Mouse (Mus musculus) brain, embryonic 14.5 days (tissue): ENCODE measurements at regions not wholly inside any gene's neighbourhood (a gene's known extent, or its start where the extent isn't known, plus 50 kb on each side); places are given as distances from the start of the nearest gene placed in this dataset.

Source experiments
- CTCF ChIP-seq: fragments of 200-500 bp; IDR thresholded peaks from 2 replicates; pipeline ENCODE4 v1.5.1; 2012; ENCODE audit warnings: inconsistent platforms, mild to moderate bottlenecking, moderate library complexity, borderline replicate concordance; ENCODE audit not compliant: insufficient read depth, insufficient read length; ENCODE audit errors: extremely low read depth
- POLR2A ChIP-seq: fragments of 200-500 bp; IDR thresholded peaks from 2 replicates; pipeline ENCODE4 v1.6.1; 2012; ENCODE audit warnings: mild to moderate bottlenecking, inconsistent platforms, borderline replicate concordance; ENCODE audit not compliant: poor library complexity, insufficient read depth, insufficient read length, severe bottlenecking; ENCODE audit errors: extremely low read depth

DNA sequence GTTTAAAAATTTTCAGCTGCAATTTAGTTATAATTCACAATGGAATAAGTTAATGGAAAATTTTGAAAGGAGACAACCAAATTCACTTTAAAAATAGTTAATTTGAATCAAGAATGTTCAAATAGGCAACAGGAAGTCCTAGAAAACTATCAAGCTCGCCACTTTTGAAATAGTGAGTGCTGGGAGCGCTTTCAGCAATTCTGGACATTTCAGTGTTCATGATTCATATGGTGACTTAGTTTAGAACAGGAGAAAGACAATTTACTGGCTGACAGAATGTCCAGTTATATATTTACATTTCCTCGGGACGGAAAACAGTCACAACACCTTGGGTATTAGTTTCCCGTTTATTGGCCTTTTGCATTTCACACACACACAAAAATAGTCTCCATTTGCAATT, 691.9 kb upstream of the Adgrl2 start:
- no peak for TF ChIP-seq CTCF
- no peak for TF ChIP-seq POLR2A
